Mouse (Mus musculus) splenic B cell, adult 2 months (primary cell): Measurements from ENCODE around the gene Rsf1.

ENCODE experiments used
- DNase-seq: peaks from one replicate; pipeline ENCODE4 v3.0.0-alpha.2; 2011; ENCODE audit warnings: low read depth, low spot score
- H3K27me3 ChIP-seq: 2 replicates; pipeline ENCODE4 v1.6.1; 2012; ENCODE audit warnings: mild to moderate bottlenecking, low read length, moderate library complexity, mixed read lengths; ENCODE audit not compliant: control insufficient read depth, poor library complexity, insufficient read depth, severe bottlenecking
- H3K36me3 ChIP-seq: 2 replicates; pipeline ENCODE4 v1.6.1; 2012; ENCODE audit warnings: mild to moderate bottlenecking, low read length, moderate library complexity, mixed read lengths; ENCODE audit not compliant: control insufficient read depth, poor library complexity, insufficient read depth, severe bottlenecking

Gene Rsf1

DNA sequence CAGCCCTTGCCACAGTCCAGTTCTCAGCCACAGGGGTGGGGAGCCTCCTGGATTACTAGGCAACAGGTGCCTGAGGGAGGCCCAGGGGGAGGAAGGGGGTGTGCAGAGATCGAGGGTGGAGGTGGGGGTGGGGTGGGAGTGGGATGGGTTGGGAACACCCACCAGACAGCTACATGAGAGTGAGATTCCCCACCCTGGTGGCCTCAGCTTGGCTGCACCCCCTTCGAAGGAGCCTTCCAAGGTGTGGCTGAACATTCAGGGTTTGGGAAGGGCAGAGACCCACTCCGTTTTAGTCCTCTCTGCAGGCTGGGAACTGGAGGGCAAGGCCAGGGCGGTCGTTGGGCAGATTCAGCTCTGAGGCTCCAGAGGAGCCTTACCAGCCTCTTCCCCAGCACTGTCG is 11.6 kb downstream of the Rsf1 start:
- no peaks in the 10 kb centered on the region for H3K36me3 ChIP-seq
- no peak for DNase-seq
- no peaks in the 10 kb centered on the region for H3K27me3 ChIP-seq

DNA sequence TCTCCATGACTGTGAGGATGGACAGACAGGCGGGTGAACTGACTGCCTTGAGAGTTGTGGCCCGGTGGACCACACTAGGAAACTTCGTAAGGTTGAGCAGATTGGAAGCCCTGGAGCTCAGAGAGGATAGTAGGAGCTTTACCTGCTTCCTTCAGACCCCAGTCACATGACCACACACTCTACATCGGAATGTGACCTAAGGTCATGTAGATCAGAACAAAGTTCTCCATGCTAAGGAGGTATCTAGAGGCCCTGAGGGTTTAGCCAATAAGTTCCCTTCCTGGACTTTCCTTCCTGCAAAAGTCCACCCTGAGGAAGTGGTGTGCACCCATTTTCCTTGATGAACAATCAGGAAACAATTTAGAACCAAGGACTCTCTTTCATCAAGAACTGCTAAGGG is 12.7 kb downstream of the Rsf1 start:
- Histone ChIP-seq H3K36me3 (no peaks in the 10 kb centered on the region), H3K27me3 (no peaks in the 10 kb centered on the region)
- no peak for DNase-seq

GRCm38 (mm10) chr7:97593535-97593934 is 13.8 kb downstream of the Rsf1 start:
- DNase-seq: no peak
- no peaks in the 10 kb centered on the region for H3K36me3 ChIP-seq
- no peaks in the 10 kb centered on the region for H3K27me3 ChIP-seq

GRCm38 (mm10) chr7:97598548-97598947 is 18.9 kb downstream of the Rsf1 start:
- Histone ChIP-seq H3K27me3 (no peaks in the 10 kb centered on the region), H3K36me3 (no peaks in the 10 kb centered on the region)
- peak; percentile 48 for DNase-seq

DNA sequence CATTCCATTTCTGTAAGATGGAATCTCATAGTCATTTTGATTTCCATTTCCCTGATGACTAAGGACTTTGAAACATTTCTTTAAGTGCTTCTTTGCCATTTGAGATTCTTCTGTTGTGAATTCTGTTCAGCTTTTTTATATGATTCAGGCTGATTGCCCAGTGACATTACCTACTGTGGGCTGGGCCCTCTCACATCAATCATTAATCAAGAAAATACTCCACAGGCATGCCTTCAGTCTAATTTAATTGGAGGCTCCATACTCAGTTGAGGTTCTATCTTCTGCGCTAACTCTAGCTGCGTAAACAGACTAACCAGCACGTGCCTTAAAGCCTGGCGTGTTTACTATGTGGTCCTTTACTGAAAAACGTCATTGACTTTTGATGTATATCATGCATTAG is 41.7 kb downstream of the Rsf1 start:
- no peaks in the 10 kb centered on the region; the same call in 1 of the 2 replicates for H3K36me3 ChIP-seq
- H3K27me3 ChIP-seq: no peaks in the 10 kb centered on the region
- no peak for DNase-seq

GRCm38 (mm10) chr7:97622676-97623075 is 43.0 kb downstream of the Rsf1 start:
- DNase-seq: no peak
- Histone ChIP-seq H3K27me3 (no peaks in the 10 kb centered on the region), H3K36me3 (no peaks in the 10 kb centered on the region; the same call in 1 of the 2 replicates)

DNA sequence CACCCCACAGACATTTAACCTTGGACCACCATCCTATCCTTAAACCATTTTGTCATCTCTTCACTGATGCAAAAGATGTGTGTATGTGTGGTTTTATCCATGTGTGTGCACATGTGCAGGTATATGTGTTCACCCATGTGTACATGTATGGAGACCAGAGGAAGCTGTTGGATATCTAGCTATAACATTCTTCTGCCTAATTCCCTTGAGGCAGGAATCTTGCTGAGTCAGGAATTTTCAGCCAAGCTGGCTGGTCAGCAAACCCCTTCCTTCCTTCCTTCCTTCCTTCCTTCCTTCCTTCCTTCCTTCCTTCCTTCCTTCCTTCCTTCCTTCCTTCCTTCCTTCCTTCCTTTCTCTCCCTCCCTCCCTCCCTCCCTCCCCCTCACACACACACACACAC is 43.7 kb downstream of the Rsf1 start:
- H3K27me3 ChIP-seq: no peaks in the 10 kb centered on the region
- no peaks in the 10 kb centered on the region; the same call in 1 of the 2 replicates for H3K36me3 ChIP-seq
- no peak for DNase-seq

DNA sequence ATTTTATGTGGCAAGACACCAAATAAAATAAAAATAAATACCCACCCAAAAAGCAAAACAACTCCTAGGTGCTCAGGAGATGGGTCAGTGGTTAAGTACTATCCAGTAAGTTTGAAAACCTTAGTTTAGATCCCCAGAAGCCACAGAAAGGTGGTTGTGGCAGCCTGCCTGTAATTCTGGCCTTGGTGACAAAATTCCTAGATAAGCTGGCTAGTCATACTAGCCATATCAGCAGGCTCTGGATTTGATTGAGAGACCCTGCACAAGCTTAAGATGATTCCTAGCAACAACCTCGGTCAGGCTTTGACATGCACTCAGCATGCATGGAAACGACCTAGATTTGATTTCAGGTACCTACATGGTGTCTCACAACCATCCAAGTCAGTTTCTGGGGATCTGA is 49.7 kb downstream of the Rsf1 start:
- no peak for DNase-seq

GRCm38 (mm10) chr7:97631290-97631689 is 51.6 kb downstream of the Rsf1 start:
- H3K27me3 ChIP-seq: no peaks in the 10 kb centered on the region
- H3K36me3 ChIP-seq: no peaks in the 10 kb centered on the region
- no peak for DNase-seq

More for the DNA sequence above, 49.7 kb downstream of the Rsf1 start:
- Histone ChIP-seq H3K36me3 (no peaks in the 10 kb centered on the region), H3K27me3 (no peaks in the 10 kb centered on the region)

DNA sequence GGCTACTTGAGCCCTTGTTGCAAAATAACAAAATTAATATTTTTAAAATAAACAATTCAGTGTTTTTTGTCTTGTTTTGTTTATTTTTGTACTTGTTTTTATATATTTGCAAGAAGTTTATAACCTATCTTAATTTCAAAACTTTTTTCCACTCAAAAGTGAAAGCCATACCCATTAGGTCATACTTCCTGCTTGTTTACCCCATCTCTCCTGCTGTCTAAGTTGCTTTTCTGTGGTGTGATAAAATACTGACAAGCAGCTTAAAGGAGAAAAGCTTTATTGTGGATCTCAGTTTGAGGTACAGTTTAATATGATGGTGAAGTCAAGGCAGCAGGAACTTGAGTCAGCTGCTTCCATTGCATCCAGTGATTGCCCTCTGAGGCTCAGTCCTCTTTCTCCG is 53.2 kb downstream of the Rsf1 start:
- DNase-seq: no peak
- Histone ChIP-seq H3K36me3 (0 out of 2 replicates have a peak, but pooled peaks cover 4% of the 10 kb centered on the region), H3K27me3 (no peaks in the 10 kb centered on the region)

DNA sequence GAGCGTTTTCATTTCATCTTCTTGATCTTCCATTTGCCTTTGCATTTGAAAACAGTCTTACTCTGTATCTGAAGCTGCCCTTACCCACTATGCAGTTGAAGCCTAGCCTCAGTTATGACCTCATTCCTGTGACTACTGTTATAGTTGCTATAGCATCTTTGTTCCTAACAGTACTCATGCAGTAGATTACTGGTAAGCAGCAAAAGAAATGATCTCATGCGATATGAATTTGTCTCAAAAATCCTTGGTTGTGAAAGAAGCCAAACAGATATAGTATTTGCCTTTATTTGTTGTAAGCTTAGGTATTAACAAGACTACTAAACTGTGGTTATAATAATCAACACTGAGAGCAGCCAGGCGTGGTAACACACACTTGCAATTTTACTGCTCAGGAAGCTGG is 65.4 kb downstream of the Rsf1 start:
- Histone ChIP-seq H3K27me3 (no peaks in the 10 kb centered on the region), H3K36me3 (no peaks in the 10 kb centered on the region)
- DNase-seq: no peak

DNA sequence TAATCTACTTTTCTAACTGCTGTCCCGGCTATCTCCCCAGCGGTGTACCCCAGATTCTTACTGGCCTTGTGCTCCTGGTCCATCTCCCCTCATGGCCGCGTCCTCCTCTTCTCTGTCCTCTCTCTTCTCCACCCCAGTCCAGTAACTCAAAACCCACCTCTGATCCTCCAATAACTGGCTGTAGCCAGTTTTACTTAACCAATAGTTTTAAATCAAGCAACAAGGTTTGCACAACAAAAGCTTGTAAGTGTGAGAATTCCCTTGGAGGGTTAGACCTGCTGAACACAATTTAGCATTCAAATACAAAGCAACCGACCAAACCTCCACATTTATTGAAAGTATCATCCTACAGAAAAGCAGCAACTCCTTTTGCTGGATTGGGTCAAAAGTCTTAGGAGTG is 68.0 kb downstream of the Rsf1 start:
- Histone ChIP-seq H3K36me3 (no peaks in the 10 kb centered on the region), H3K27me3 (no peaks in the 10 kb centered on the region)
- no peak for DNase-seq

DNA sequence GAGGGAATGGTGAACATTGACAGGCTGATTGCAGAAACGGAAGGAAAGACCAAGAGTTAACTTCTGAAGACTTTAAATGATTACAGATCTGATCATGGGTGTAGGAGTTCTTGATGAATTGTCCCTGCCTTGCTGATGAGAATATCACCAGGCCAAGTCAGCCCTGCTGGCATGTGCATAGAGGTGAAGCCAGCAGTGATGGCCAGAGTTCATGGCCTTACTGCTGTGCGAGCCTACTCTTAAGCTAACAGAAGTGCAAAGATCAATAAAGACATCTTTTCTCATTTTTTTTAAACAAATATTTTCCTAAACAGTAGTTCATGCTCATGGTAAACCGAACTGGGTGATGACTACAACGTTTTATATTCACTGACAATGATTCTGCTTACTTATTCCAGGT is 71.0 kb downstream of the Rsf1 start:
- DNase-seq: no peak
- peaks cover 1% of the 10 kb centered on the region; the same call in 1 of the 2 replicates for H3K36me3 ChIP-seq
- H3K27me3 ChIP-seq: no peaks in the 10 kb centered on the region

- H3K27me3 ChIP-seq: no peaks in the 10 kb centered on the region
- peak; percentile 15 for DNase-seq
- H3K36me3 ChIP-seq: peaks cover 6% of the 10 kb centered on the region
Observed at GRCm38 (mm10) chr7:97656144-97656543, 76.5 kb downstream of the Rsf1 start.

GRCm38 (mm10) chr7:97661634-97662033 is 81.9 kb downstream of the Rsf1 start:
- Histone ChIP-seq H3K36me3 (peaks cover 16% of the 10 kb centered on the region; the same call in 1 of the 2 replicates), H3K27me3 (no peaks in the 10 kb centered on the region)
- DNase-seq: no peak

DNA sequence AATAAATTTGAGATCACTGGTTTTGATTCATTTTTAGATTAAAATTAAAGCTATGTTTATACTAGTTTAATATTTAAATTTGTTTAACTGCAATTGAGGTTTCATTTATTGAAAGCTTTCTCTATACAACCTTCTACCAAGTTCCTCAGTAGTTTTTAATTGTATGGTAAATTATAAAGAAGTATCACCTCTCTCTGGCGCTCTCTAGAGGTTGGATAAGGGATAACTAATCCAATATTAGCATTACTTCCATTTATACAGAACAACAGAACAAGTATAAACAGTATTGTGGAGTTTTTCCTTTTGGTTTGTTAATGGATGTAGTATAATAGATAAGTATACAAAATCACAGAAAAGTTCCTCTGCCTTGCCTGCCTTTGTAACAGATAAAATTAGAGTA is 99.5 kb downstream of the Rsf1 start:
- Histone ChIP-seq H3K27me3 (no peaks in the 10 kb centered on the region), H3K36me3 (peaks cover 9% of the 10 kb centered on the region)
- peak; percentile 65 for DNase-seq
